Mouse (Mus musculus) 3134 (cell line): ENCODE results near the gene Fads6.
A peak's percentile ranks its signal among the peaks of the same experiment; 100 is the strongest.

Source experiments
- DNase-seq: peaks from one replicate; pipeline ENCODE4 v3.0.0-alpha.2; 2011; ENCODE audit warnings: low spot score; ENCODE audit not compliant: insufficient read length; ENCODE audit errors: extremely low read depth

The Fads6 gene

GRCm38 (mm10) chr11:115277604-115277975 lies 19.9 kb downstream of the Fads6 start:
- no peak for DNase-seq

- DNase-seq, result peak; percentile 99
These were observed 20.5 kb downstream of the Fads6 start, which contains the start of gene Fdxr for GRCm38 (mm10) chr11:115276780-115277603. Fdxr (minus strand) TSS chr11:115277050.

GRCm38 (mm10) chr11:115275954-115276353 lies 21.5 kb downstream of the Fads6 start:
- DNase-seq, result no peak

- no peak for DNase-seq
These were observed 22.0 kb downstream of the Fads6 start for GRCm38 (mm10) chr11:115275509-115275908.

GRCm38 (mm10) chr11:115274771-115275170 lies 22.7 kb downstream of the Fads6 start:
- DNase-seq, result no peak

- DNase-seq, result no peak
These were observed 23.3 kb downstream of the Fads6 start for GRCm38 (mm10) chr11:115274178-115274577.

- no peak for DNase-seq
These were observed 23.7 kb downstream of the Fads6 start for GRCm38 (mm10) chr11:115273735-115274134.

GRCm38 (mm10) chr11:115272894-115273498 lies 24.5 kb downstream of the Fads6 start:
- no peak for DNase-seq

- no peak for DNase-seq
These were observed 26.0 kb downstream of the Fads6 start for GRCm38 (mm10) chr11:115271481-115271880.

GRCm38 (mm10) chr11:115271052-115271451 lies 26.4 kb downstream of the Fads6 start:
- DNase-seq, result no peak

GRCm38 (mm10) chr11:115270148-115270861 lies 27.2 kb downstream of the Fads6 start:
- DNase-seq, result no peak

- DNase-seq, result no peak
These were observed 28.0 kb downstream of the Fads6 start for GRCm38 (mm10) chr11:115269330-115270066.

GRCm38 (mm10) chr11:115267958-115268357 lies 29.5 kb downstream of the Fads6 start:
- no peak for DNase-seq

GRCm38 (mm10) chr11:115267061-115267883 lies 30.2 kb downstream of the Fads6 start, which contains the start of gene Grin2c:
Grin2c (minus strand) TSS chr11:115267243.
- DNase-seq, result no peak

GRCm38 (mm10) chr11:115266400-115266778 lies 31.1 kb downstream of the Fads6 start:
- no peak for DNase-seq

- no peak for DNase-seq
These were observed 31.6 kb downstream of the Fads6 start for GRCm38 (mm10) chr11:115265771-115266399.

- DNase-seq, result no peak
These were observed 32.4 kb downstream of the Fads6 start for GRCm38 (mm10) chr11:115264862-115265668.

GRCm38 (mm10) chr11:115264136-115264861 lies 33.2 kb downstream of the Fads6 start:
- DNase-seq, result no peak
